Mouse (Mus musculus): ENCODE data around the gene Calhm6.

- no peak for TF ChIP-seq RCOR1 (conservative IDR thresholded peaks at IDR 0.05; ENCODE audit: low read depth, low read length)
- TF ChIP-seq CHD1 (IDR thresholded peaks at IDR 0.05; ENCODE audit: low read depth, low read length) = no peak
- TF ChIP-seq NRF1 (IDR thresholded peaks at IDR 0.05; ENCODE audit: low read depth, low read length) = no peak
- TF ChIP-seq POLR2A (IDR thresholded peaks at IDR 0.05; ENCODE audit: low read depth, low read length) = no peak
- no peak for TF ChIP-seq CTCF (conservative IDR thresholded peaks at IDR 0.05 in 1 of 2, IDR thresholded peaks at IDR 0.05 in 1 of 2; ENCODE audit: low read depth in 2 of 2, low read length in 2 of 2)
- no peak for TF ChIP-seq ELF1 (IDR thresholded peaks at IDR 0.05; ENCODE audit: low read depth, low read length)
- TF ChIP-seq IRF4 (IDR thresholded peaks at IDR 0.05; ENCODE audit: low read depth, low read length) = no peak
- no peak for TF ChIP-seq SMC3 (IDR thresholded peaks at IDR 0.05; ENCODE audit: low read depth, low read length)
- no peak for TF ChIP-seq MEF2A (IDR thresholded peaks at IDR 0.05; ENCODE audit: borderline replicate concordance, low read depth, low read length)
- no peak for TF ChIP-seq EP300 (IDR thresholded peaks at IDR 0.05; ENCODE audit: low read length)
- TF ChIP-seq USF2 (conservative IDR thresholded peaks at IDR 0.05; ENCODE audit: low read depth, low read length) = no peak
- no peak for TF ChIP-seq POLR2AphosphoS2 (IDR thresholded peaks at IDR 0.05; ENCODE audit: low read depth, low read length)
- no peak for TF ChIP-seq GABPA (IDR thresholded peaks at IDR 0.05; ENCODE audit: insufficient replicate concordance, low read depth, low read length)
- TF ChIP-seq BHLHE40 (IDR thresholded peaks at IDR 0.05; ENCODE audit: low read depth, low read length) = no peak
These were observed 22.0 kb upstream of the Calhm6 start for GRCm38 (mm10) chr10:34149772-34150171.
